Mouse (Mus musculus): ENCODE data around the gene Pes1. TPM values are rescaled to one million over a fixed set of nuclear protein-coding genes. Genes with fewer than 3 reads are reported as not detected.

Pes1 gene
- polyA plus RNA-seq, 1 experiment = 146 TPM

DNA sequence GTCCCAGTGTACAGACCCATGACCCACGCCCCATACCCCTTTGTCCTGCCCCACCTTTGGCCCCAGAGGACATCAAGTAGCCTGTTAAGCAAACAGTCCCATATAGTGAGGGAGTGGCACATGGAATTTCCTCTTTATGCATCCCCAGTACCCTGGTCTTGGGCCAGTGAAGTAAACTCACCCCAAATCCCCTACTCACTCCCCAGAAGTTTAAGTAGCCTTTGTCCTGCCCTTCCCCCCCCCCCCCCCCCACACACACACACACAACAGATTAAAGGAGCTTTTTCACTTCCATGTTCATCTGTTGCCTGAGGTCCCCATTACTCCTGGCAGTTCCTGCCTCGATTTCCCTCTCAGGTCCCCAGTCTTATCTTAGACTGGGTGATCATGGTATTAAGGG, 59.5 kb downstream of the Pes1 start:
- Histone ChIP-seq H3K27me3 (ENCODE audit: control insufficient read depth, insufficient read depth, insufficient read length) (peaks cover 43% of the 10 kb centered on the region), H3K36me3 (ENCODE audit: control insufficient read depth, insufficient read depth) (no peaks in the 10 kb centered on the region), H3ac (ENCODE audit: control insufficient read depth, insufficient read length, low read depth) (no peak overlapping the region), H3K4me3 (ENCODE audit: insufficient read depth, poor library complexity, severe bottlenecking) (no peak overlapping the region), H3K79me3 (ENCODE audit: low read depth) (no peaks in the 10 kb centered on the region), H3K79me2 (ENCODE audit: control insufficient read depth, insufficient read depth) (no peaks in the 10 kb centered on the region)
- no peak for TF ChIP-seq MYOG (IDR thresholded peaks at IDR 0.05; ENCODE audit: control insufficient read depth, extremely low read depth, insufficient read length)
- TF ChIP-seq USF1 (IDR thresholded peaks at IDR 0.05; ENCODE audit: low read depth) = no peak
- no peak for TF ChIP-seq CTCF (IDR thresholded peaks at IDR 0.05; ENCODE audit: control insufficient read depth, insufficient read depth, insufficient read length)
- no peak for TF ChIP-seq FOSL1 (IDR thresholded peaks at IDR 0.05; ENCODE audit: insufficient read depth, low read length, poor library complexity, severe bottlenecking)
- TF ChIP-seq CEBPB (IDR thresholded peaks at IDR 0.05; ENCODE audit: low read depth) = no peak
- no peak for TF ChIP-seq MYOD1 (IDR thresholded peaks at IDR 0.05; ENCODE audit: control insufficient read depth, insufficient read length, low read depth)
- no peak for TF ChIP-seq MAX (IDR thresholded peaks at IDR 0.05)

DNA sequence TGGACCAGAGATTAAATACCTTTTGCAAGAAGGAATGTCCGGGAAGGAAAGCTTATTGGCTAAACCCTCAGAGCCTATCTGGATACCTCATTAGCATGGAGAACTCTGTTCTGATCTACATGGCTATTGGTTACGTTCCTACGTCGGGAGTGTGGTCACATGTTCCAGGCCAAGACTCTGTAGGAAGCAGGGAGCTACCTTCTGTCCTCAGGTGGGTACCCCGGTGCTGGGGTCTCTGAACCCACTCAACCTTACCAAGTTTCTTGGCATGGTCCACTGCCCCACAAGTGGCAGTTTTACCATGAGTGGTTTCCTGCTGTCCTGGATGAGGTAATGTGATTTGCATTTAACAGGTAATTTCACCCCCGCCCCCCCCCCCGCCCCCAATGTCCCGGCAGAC, 63.3 kb downstream of the Pes1 start:
- TF ChIP-seq MYOG (IDR thresholded peaks at IDR 0.05; ENCODE audit: control insufficient read depth, extremely low read depth, insufficient read length) (no peak), USF1 (IDR thresholded peaks at IDR 0.05; ENCODE audit: low read depth) (no peak), FOSL1 (IDR thresholded peaks at IDR 0.05; ENCODE audit: insufficient read depth, low read length, poor library complexity, severe bottlenecking) (no peak), CEBPB (IDR thresholded peaks at IDR 0.05; ENCODE audit: low read depth) (no peak), MAX (IDR thresholded peaks at IDR 0.05) (no peak)
- Histone ChIP-seq H3ac (ENCODE audit: control insufficient read depth, insufficient read length, low read depth) (no peak overlapping the region), H3K36me3 (ENCODE audit: control insufficient read depth, insufficient read depth) (no peaks in the 10 kb centered on the region), H3K27me3 (ENCODE audit: control insufficient read depth, insufficient read depth, insufficient read length) (peaks cover 73% of the 10 kb centered on the region), H3K79me3 (ENCODE audit: low read depth) (no peaks in the 10 kb centered on the region), H3K79me2 (ENCODE audit: control insufficient read depth, insufficient read depth) (no peaks in the 10 kb centered on the region), H3K4me3 (ENCODE audit: insufficient read depth, poor library complexity, severe bottlenecking) (no peak overlapping the region)

DNA sequence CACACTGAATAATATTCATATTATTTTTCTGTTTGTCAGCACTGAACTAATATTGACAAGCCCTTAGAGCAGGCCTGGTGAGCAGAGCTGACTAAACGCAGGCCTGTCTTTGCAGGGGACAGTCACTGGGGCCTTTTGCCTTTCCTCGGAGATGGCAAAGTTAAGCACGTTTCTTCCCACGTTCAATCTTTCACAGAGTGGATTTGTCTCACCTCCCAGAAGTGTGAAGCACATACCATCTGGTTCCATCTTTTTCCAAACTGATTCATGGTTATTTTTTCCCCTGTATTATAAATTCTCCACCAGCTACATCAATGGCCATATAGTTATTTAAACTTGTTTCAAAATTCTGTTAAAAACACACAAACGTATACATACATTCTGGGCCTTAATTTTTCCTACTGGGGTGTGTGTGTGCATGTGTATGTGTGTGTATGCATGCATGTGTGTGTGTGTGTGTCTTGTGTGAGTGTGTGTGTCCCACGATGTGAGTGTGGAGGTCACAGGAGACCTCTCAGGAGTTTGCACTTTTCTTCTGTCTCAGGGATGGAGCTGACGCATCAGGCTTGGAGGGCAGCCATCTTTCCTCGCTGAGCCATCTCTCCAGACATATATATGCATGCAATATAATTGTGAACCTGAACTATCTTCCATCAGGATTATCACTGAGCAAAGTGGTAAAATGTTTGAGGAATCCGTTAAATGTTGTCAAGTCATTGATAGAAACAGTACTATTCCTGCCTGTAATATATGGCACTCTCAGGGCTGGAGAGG, 64.0 kb downstream of the Pes1 start:
- Histone ChIP-seq H3K79me3 (ENCODE audit: low read depth) (no peaks in the 10 kb centered on the region), H3K79me2 (ENCODE audit: control insufficient read depth, insufficient read depth) (no peaks in the 10 kb centered on the region), H3ac (ENCODE audit: control insufficient read depth, insufficient read length, low read depth) (no peak overlapping the region), H3K4me3 (ENCODE audit: insufficient read depth, poor library complexity, severe bottlenecking) (no peak overlapping the region), H3K27me3 (ENCODE audit: control insufficient read depth, insufficient read depth, insufficient read length) (peaks cover 79% of the 10 kb centered on the region), H3K36me3 (ENCODE audit: control insufficient read depth, insufficient read depth) (no peaks in the 10 kb centered on the region)
- TF ChIP-seq USF1 (IDR thresholded peaks at IDR 0.05; ENCODE audit: low read depth) = no peak

DNA sequence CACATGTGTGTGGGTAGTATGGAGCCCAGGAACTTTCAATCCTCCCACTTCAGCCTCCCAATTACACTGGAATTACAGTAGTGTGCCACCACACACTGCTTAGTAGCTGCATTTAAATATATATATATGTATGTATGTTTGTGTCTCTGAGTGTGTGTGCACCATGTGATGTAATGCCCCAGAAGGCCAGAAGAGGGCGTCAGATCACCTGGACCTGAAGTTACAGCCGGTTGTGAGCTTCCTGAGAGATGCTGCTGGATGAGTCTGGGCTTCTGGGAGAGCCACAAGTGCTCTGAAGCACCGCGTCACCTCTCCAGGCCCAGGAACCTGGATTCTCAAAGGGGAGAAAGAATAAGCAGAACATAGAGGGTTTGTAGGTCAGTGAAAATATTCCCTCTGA, 65.6 kb downstream of the Pes1 start:
- no peaks in the 10 kb centered on the region for H3K36me3 ChIP-seq (ENCODE audit: control insufficient read depth, insufficient read depth)
- peaks cover 76% of the 10 kb centered on the region for H3K27me3 ChIP-seq (ENCODE audit: control insufficient read depth, insufficient read depth, insufficient read length)
- H3K79me3 ChIP-seq (ENCODE audit: low read depth) = no peaks in the 10 kb centered on the region
- H3K4me3 ChIP-seq (ENCODE audit: insufficient read depth, poor library complexity, severe bottlenecking) = no peak overlapping the region
- H3K79me2 ChIP-seq (ENCODE audit: control insufficient read depth, insufficient read depth) = no peaks in the 10 kb centered on the region
- H3ac ChIP-seq (ENCODE audit: control insufficient read depth, insufficient read length, low read depth) = no peak overlapping the region
- TF ChIP-seq FOSL1 (IDR thresholded peaks at IDR 0.05; ENCODE audit: insufficient read depth, low read length, poor library complexity, severe bottlenecking) = no peak
- TF ChIP-seq MYOD1 (IDR thresholded peaks at IDR 0.05; ENCODE audit: control insufficient read depth, insufficient read length, low read depth) = no peak
- no peak for TF ChIP-seq CTCF (IDR thresholded peaks at IDR 0.05; ENCODE audit: control insufficient read depth, insufficient read depth, insufficient read length)
- no peak for TF ChIP-seq CEBPB (IDR thresholded peaks at IDR 0.05; ENCODE audit: low read depth)
- no peak for TF ChIP-seq MYOG (IDR thresholded peaks at IDR 0.05; ENCODE audit: control insufficient read depth, extremely low read depth, insufficient read length)
- TF ChIP-seq MAX (IDR thresholded peaks at IDR 0.05) = no peak
- no peak for TF ChIP-seq USF1 (IDR thresholded peaks at IDR 0.05; ENCODE audit: low read depth)

Other genes starting within 250 kb of the Pes1 start
- gene Osbp2, start 100.1 kb upstream of the Pes1 start, polyA plus RNA-seq (2012; fragmentation: generic; extraction: Trizol) = 2.1 TPM
- gene 4921536K21Rik, start 68.9 kb upstream of the Pes1 start, polyA plus RNA-seq (2012; fragmentation: generic; extraction: Trizol) = 0.89 TPM
- 9.9 TPM for gene Dusp18, start 68.7 kb upstream of the Pes1 start, polyA plus RNA-seq (2012; fragmentation: generic; extraction: Trizol)
- 58.0 TPM for gene Slc35e4, start 49.3 kb upstream of the Pes1 start, polyA plus RNA-seq (2012; fragmentation: generic; extraction: Trizol)
- gene Tcn2, start 31.8 kb upstream of the Pes1 start, polyA plus RNA-seq (2012; fragmentation: generic; extraction: Trizol) = 3.4 TPM
- gene 4930556J24Rik, start 12.8 kb downstream of the Pes1 start, polyA plus RNA-seq (2012; fragmentation: generic; extraction: Trizol) = 0.07 TPM
- 0.06 TPM for gene Gal3st1, start 19.7 kb downstream of the Pes1 start, polyA plus RNA-seq (2012; fragmentation: generic; extraction: Trizol)
- gene Sec14l4, start 67.5 kb downstream of the Pes1 start, polyA plus RNA-seq (2012; fragmentation: generic; extraction: Trizol) = not detected
- not detected for gene Sec14l3, start 100.9 kb downstream of the Pes1 start, polyA plus RNA-seq (2012; fragmentation: generic; extraction: Trizol)
- gene Mtfp1, start 131.5 kb downstream of the Pes1 start, polyA plus RNA-seq (2012; fragmentation: generic; extraction: Trizol) = 10.8 TPM
- gene Sec14l2, start 159.4 kb downstream of the Pes1 start, polyA plus RNA-seq (2012; fragmentation: generic; extraction: Trizol) = 7.3 TPM
- gene Rnf215, start 171.2 kb downstream of the Pes1 start, polyA plus RNA-seq (2012; fragmentation: generic; extraction: Trizol) = 13.6 TPM
- gene Ccdc157, start 196.3 kb downstream of the Pes1 start, polyA plus RNA-seq (2012; fragmentation: generic; extraction: Trizol) = 3.7 TPM
- 64.9 TPM for gene Sf3a1, start 196.4 kb downstream of the Pes1 start, polyA plus RNA-seq (2012; fragmentation: generic; extraction: Trizol)
- gene Tbc1d10a, start 222.8 kb downstream of the Pes1 start, polyA plus RNA-seq (2012; fragmentation: generic; extraction: Trizol) = 22.4 TPM

Data from C2C12 (cell line).